Mouse (Mus musculus): ENCODE data around the gene Olfr414. TPM values are rescaled to one million over a fixed set of nuclear protein-coding genes. Genes with fewer than 3 reads are reported as not detected.

Olfr414 gene
- polyA plus RNA-seq (2015; fragmentation: Nextera tagmentation; extraction: Ambion mirVana) = not detected in 2 replicates

DNA sequence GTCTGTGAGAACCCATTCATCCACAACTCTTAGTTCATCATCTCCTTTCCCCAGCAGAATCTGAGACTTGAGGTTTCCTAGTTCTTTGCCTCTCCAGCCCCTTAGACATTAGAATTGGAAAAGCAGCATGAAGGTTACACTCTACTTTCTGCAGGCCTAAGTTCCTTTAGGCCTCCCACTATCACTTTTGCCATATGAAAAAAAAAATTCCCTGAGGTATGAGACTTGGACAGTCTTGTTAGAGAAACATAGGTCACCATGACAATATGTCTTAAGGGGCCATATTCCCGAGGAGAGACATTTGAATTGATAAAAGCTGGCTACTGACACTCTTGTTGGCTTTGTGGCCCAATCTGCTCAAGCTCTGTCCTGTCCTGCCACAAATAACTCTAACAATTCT, at the start of gene Olfr414:
Olfr414 (plus strand) TSS at position 301 of the 400 bp plus-strand sequence.
- H3K9me3 ChIP-seq (replicated peaks) = no peaks in the 10 kb centered on the region
- no peak for DNase-seq
- 54% methylated on average over 1 of the region's 1 CpGs for WGBS (ENCODE audit: insufficient replicate concordance)
- H3K27me3 ChIP-seq = no peaks in the 10 kb centered on the region
- H3K36me3 ChIP-seq = no peaks in the 10 kb centered on the region
- ATAC-seq (ENCODE audit: low read depth) = no peak
- H3K4me1 ChIP-seq (replicated peaks) = peaks cover 32% of the 10 kb centered on the region
- H3K9ac ChIP-seq = no peak within 1 kb of the TSS
- no peak within 1 kb of the TSS for H3K27ac ChIP-seq
- H3K4me2 ChIP-seq = no peak within 1 kb of the TSS
- H3K4me3 ChIP-seq (replicated peaks) = no peak within 1 kb of the TSS

GRCm38 (mm10) chr1:174390746-174391145, 33.1 kb upstream of the Olfr414 start, which contains the start of gene Olfr248:
TSS of gene Olfr248 (plus strand) at chr1:174391046.
- Histone ChIP-seq H3K27me3 (no peaks in the 10 kb centered on the region), H3K27ac (no peak within 1 kb of the TSS), H3K4me1 (replicated peaks) (no peaks in the 10 kb centered on the region), H3K36me3 (no peaks in the 10 kb centered on the region), H3K4me3 (replicated peaks) (no peak within 1 kb of the TSS), H3K9me3 (replicated peaks) (no peaks in the 10 kb centered on the region), H3K4me2 (no peak within 1 kb of the TSS), H3K9ac (no peak within 1 kb of the TSS)
- ATAC-seq (ENCODE audit: low read depth) (no peak), DNase-seq (no peak)
- WGBS (ENCODE audit: insufficient replicate concordance) = 76% methylated on average over 2 of the region's 2 CpGs

DNA sequence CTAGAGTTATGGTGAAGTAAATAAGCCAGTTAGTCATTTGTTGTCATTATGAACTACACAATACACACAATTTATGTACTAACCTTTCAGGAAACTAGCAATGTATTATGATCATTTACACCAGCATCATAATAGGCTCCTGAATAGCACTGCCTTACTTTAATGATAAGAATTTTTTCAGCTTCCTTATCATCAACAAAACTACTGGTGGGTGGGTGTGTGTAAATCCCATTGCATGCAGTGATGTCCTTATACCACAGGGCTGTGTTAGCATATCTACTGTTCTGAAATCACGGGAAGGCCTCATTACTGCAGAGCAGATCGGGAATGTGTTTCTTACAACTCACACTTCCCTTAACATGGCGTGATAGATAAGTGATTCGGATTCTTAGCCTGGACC, 905 bp upstream of the Olfr414 start:
- 21% methylated on average over 4 of the region's 4 CpGs for WGBS (ENCODE audit: insufficient replicate concordance)
- peak; percentile 64 for ATAC-seq (ENCODE audit: low read depth)
- H3K27me3 ChIP-seq = no peaks in the 10 kb centered on the region
- no peak overlapping the region for H3K4me2 ChIP-seq
- H3K4me1 ChIP-seq (replicated peaks) = peaks cover 28% of the 10 kb centered on the region
- H3K27ac ChIP-seq = no peak overlapping the region
- no peaks in the 10 kb centered on the region for H3K36me3 ChIP-seq
- DNase-seq = no peak
- no peak overlapping the region for H3K9ac ChIP-seq
- H3K4me3 ChIP-seq (replicated peaks) = no peak overlapping the region
- no peaks in the 10 kb centered on the region for H3K9me3 ChIP-seq (replicated peaks)

DNA sequence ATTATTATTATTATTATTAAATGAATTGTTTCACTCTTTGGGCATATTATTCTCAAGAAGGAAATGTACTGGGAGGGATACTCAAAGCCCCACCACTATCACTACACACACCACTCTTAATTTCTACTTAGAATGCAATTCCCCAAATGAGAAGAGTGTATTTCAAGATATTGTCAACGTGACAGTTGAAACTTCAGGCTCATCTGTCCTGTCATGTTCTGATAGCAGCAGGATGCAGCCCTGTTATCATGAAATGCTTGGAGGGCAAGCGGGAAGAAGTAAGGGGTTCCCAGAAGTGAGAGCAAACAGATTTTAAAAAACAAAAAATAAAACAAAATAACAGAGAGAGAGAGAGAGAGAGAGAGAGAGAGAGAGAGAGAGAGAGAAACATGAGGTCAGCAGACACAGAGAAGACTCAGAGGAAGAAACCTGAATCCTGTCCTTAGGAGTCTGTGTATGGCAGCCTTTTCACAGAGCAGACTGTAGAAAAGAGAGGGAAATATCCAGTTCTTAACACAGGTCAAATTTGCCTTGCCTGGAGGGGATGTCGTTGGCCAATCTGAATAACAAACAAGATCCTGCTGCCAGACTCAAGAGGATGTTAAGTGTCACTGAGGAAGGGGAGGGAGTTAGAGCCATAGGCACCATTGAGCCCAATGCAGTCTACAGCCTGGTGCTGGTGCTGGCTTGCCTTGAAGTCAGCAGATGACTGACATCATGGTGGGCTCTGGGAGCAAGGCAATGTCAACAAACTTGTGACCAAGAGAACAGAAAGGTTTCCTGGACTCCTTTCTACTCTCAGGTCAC, 2.5 kb downstream of the Olfr414 start:
- Histone ChIP-seq H3K4me1 (replicated peaks) (peaks cover 36% of the 10 kb centered on the region), H3K4me3 (replicated peaks) (no peak overlapping the region), H3K4me2 (peak overlapping the region; percentile 4), H3K27me3 (no peaks in the 10 kb centered on the region), H3K9ac (no peak overlapping the region), H3K27ac (peak overlapping the region; percentile 51), H3K9me3 (replicated peaks) (no peaks in the 10 kb centered on the region), H3K36me3 (no peaks in the 10 kb centered on the region)
- peak; percentile 87 for ATAC-seq (ENCODE audit: low read depth)
- peak; percentile 31 for DNase-seq
- 18% methylated on average over 3 of the region's 3 CpGs for WGBS (ENCODE audit: insufficient replicate concordance)

DNA sequence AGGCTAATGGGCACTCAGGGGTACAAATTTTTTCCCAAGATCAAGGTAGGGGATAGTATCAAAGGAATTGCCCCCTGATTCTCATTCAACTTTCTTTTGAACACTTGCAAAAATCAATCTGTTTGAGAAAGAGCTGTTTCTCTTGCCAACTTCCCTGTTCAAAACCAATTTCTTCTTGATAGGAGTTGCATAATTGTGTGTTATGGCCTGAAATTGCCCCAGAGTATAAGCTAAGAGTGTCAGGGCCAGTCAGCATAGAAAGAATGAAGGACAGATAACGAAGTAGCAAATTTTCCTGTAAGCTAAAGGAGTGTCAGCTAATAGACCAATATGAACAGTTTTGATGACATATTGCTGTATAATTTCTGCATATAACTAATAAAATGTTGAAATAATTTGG, 3.5 kb downstream of the Olfr414 start:
- no peaks in the 10 kb centered on the region for H3K36me3 ChIP-seq
- no peaks in the 10 kb centered on the region for H3K9me3 ChIP-seq (replicated peaks)
- ATAC-seq (ENCODE audit: low read depth) (no peak), DNase-seq (no peak)
- 56% methylated on average over 1 of the region's 1 CpGs for WGBS (ENCODE audit: insufficient replicate concordance)
- peaks cover 36% of the 10 kb centered on the region for H3K4me1 ChIP-seq (replicated peaks)
- H3K9ac ChIP-seq = no peak overlapping the region
- no peak overlapping the region for H3K4me3 ChIP-seq (replicated peaks)
- H3K4me2 ChIP-seq = no peak overlapping the region
- H3K27me3 ChIP-seq = no peaks in the 10 kb centered on the region
- H3K27ac ChIP-seq = no peak overlapping the region

DNA sequence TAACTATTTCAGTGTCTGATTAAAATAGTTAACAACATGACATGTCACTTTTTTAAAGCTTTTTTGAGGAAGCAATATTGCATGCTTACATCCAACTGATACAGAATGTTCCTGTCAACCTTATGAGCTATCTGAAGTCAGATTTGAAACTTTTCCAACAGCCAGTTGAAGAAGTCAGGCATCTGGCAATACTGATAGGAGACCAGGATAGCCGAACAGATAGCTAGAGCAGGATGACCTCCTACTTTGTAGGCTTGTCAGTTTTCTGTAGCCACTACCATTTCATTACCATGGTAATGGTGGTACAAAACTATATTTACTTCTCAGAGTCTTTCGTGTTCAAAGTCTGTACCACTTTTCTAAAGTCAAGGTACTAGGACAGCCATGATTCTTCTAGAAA, 4.5 kb downstream of the Olfr414 start:
- no peak overlapping the region for H3K27ac ChIP-seq
- 31% methylated on average over 2 of the region's 2 CpGs for WGBS (ENCODE audit: insufficient replicate concordance)
- DNase-seq (no peak), ATAC-seq (ENCODE audit: low read depth) (peak; percentile 76)
- no peaks in the 10 kb centered on the region for H3K9me3 ChIP-seq (replicated peaks)
- H3K4me3 ChIP-seq (replicated peaks) = no peak overlapping the region
- no peak overlapping the region for H3K4me2 ChIP-seq
- no peak overlapping the region for H3K9ac ChIP-seq
- no peaks in the 10 kb centered on the region for H3K36me3 ChIP-seq
- H3K4me1 ChIP-seq (replicated peaks) = peaks cover 31% of the 10 kb centered on the region
- no peaks in the 10 kb centered on the region for H3K27me3 ChIP-seq

- WGBS (ENCODE audit: insufficient replicate concordance) = 25% methylated on average over 1 of the region's 1 CpGs
- no peak overlapping the region for H3K9ac ChIP-seq
These were observed 10.3 kb downstream of the Olfr414 start for GRCm38 (mm10) chr1:174434121-174434520.

GRCm38 (mm10) chr1:174441782-174442181, 17.9 kb downstream of the Olfr414 start, which contains the start of gene Olfr220:
TSS of gene Olfr220 (plus strand) at chr1:174442082.
- no peak for ATAC-seq (ENCODE audit: low read depth)
- no peak within 1 kb of the TSS for H3K4me2 ChIP-seq
- WGBS (ENCODE audit: insufficient replicate concordance) = 41% methylated on average over 1 of the region's 1 CpGs

More at GRCm38 (mm10) chr1:174434121-174434520, 10.3 kb downstream of the Olfr414 start:
- 0 out of 2 replicates have a peak, but pooled peaks cover under 1% of the 10 kb centered on the region for H3K4me1 ChIP-seq (replicated peaks)
- DNase-seq (no peak), ATAC-seq (ENCODE audit: low read depth) (no peak)
- H3K4me3 ChIP-seq (replicated peaks) = no peak overlapping the region
- no peak overlapping the region for H3K4me2 ChIP-seq
- H3K36me3 ChIP-seq = no peaks in the 10 kb centered on the region
- no peaks in the 10 kb centered on the region for H3K9me3 ChIP-seq (replicated peaks)
- no peak overlapping the region for H3K27ac ChIP-seq
- no peaks in the 10 kb centered on the region for H3K27me3 ChIP-seq

DNA sequence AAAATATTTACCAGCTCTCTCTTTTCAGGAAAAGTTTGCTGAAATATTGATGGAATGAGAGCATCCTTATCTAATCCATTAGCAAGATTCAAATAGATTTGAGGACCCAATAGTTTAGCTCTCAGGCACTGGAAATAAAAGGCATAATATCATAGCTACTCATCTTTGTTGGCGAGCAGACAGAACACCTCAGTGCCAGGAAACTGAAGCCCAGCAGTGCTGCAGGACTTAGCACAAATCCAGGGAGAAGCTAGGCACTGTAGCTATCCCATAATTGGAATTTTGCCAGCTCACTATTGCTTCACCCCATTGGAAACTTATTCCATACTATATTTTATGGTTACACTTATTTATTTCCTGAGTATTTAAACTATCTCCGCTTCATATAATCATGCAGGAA, 31.2 kb downstream of the Olfr414 start:
- no peaks in the 10 kb centered on the region for H3K36me3 ChIP-seq
- WGBS (ENCODE audit: insufficient replicate concordance) = 72% methylated on average over 2 of the region's 2 CpGs
- no peak for DNase-seq
- H3K9ac ChIP-seq = no peak overlapping the region
- H3K27me3 ChIP-seq = no peaks in the 10 kb centered on the region
- H3K27ac ChIP-seq = no peak overlapping the region
- H3K4me3 ChIP-seq (replicated peaks) = no peak overlapping the region
- no peaks in the 10 kb centered on the region for H3K9me3 ChIP-seq (replicated peaks)
- H3K4me1 ChIP-seq (replicated peaks) = no peaks in the 10 kb centered on the region
- H3K4me2 ChIP-seq = no peak overlapping the region
- no peak for ATAC-seq (ENCODE audit: low read depth)

More at GRCm38 (mm10) chr1:174441782-174442181, 17.9 kb downstream of the Olfr414 start, which contains the start of gene Olfr220:
- H3K27ac ChIP-seq = no peak within 1 kb of the TSS
- H3K27me3 ChIP-seq = no peaks in the 10 kb centered on the region
- DNase-seq = no peak
- no peaks in the 10 kb centered on the region for H3K4me1 ChIP-seq (replicated peaks)
- no peaks in the 10 kb centered on the region for H3K9me3 ChIP-seq (replicated peaks)
- no peak within 1 kb of the TSS for H3K9ac ChIP-seq
- no peaks in the 10 kb centered on the region for H3K36me3 ChIP-seq
- no peak within 1 kb of the TSS for H3K4me3 ChIP-seq (replicated peaks)

- no peak overlapping the region for H3K9ac ChIP-seq
- 0 out of 2 replicates have a peak, but pooled peaks cover 8% of the 10 kb centered on the region for H3K4me1 ChIP-seq (replicated peaks)
- 44% methylated on average over 3 of the region's 3 CpGs for WGBS (ENCODE audit: insufficient replicate concordance)
- DNase-seq = no peak
- H3K4me3 ChIP-seq (replicated peaks) = no peak overlapping the region
- H3K4me2 ChIP-seq = no peak overlapping the region
- no peak overlapping the region for H3K27ac ChIP-seq
- H3K9me3 ChIP-seq (replicated peaks) = no peaks in the 10 kb centered on the region
- H3K27me3 ChIP-seq = no peaks in the 10 kb centered on the region
- H3K36me3 ChIP-seq = no peaks in the 10 kb centered on the region
- 0 out of 2 replicates have a peak, but pooled peaks have one; percentile 57 for ATAC-seq (ENCODE audit: low read depth)
These were observed 41.5 kb downstream of the Olfr414 start for GRCm38 (mm10) chr1:174465385-174465784.

GRCm38 (mm10) chr1:174466240-174466639, 42.4 kb downstream of the Olfr414 start:
- no peaks in the 10 kb centered on the region for H3K36me3 ChIP-seq
- no peak overlapping the region for H3K4me2 ChIP-seq
- no peaks in the 10 kb centered on the region for H3K9me3 ChIP-seq (replicated peaks)
- ATAC-seq (ENCODE audit: low read depth) (no peak), DNase-seq (no peak)
- H3K4me1 ChIP-seq (replicated peaks) = 0 out of 2 replicates have a peak, but pooled peaks cover 8% of the 10 kb centered on the region
- no peak overlapping the region for H3K4me3 ChIP-seq (replicated peaks)
- H3K9ac ChIP-seq = no peak overlapping the region
- H3K27me3 ChIP-seq = no peaks in the 10 kb centered on the region
- 31% methylated on average over 2 of the region's 2 CpGs for WGBS (ENCODE audit: insufficient replicate concordance)
- no peak overlapping the region for H3K27ac ChIP-seq
